Mouse (Mus musculus): ENCODE measurements around the gene Uck2. TPM values are rescaled to one million over a fixed set of nuclear protein-coding genes. Genes with fewer than 3 reads are reported as not detected.

The Uck2 gene
- polyA plus RNA-seq, 2 experiments = 45.7 to 69.3 TPM

DNA sequence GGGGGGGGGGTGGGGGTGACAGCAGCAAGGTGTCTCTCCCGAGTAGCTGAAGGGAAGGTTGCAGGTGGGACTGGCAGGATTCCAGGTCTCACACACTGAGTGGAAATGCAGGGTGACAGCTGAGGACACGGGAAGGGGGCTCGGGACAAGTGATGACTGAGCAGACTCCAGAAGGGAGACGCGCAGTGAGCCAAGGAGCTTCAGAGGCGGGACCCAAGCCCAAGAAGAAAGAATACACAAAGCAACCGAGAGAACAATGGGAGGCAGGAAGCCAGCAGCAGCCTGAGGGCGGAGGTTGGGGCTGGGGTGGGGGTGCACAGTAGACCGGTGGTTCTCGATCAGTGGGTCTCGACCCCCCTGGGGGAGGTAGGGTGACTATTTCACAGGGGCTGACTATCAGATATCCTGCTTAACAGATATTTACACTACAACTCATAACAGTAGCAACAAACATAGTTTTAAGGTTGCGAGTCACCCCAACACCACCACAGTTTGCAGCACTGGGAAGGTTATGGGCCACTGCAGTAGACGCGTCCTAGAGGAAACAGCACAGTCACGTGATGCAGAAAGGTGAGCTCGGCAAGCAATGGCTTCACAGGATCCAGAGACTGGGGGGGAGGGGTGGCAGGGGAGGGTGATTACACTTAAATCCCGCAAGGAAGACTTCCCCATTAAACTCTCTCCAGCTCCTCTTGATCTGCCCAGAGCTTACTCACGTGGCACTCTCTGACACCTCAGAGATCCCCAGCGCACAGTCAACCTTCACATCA is 14.6 kb downstream of the Uck2 start:
- DNase-seq (ENCODE audit: low spot score) (peak; percentile 71), ATAC-seq (ENCODE audit: low FRiP score, low read depth) (peak; percentile 62)
- Histone ChIP-seq H3K9me3 (ENCODE audit: control insufficient read depth, low read length) (no peaks in the 10 kb centered on the region), H3K4me1 (ENCODE audit: control insufficient read depth, insufficient read depth, low read length) (peaks cover 42% of the 10 kb centered on the region), H3K27ac (replicated peaks; ENCODE audit: low read depth, low read length) (peak overlapping the region; percentile 52), H3K4me2 (replicated peaks; ENCODE audit: low read depth, low read length, severe bottlenecking) (peak overlapping the region; percentile 42), H3K4me3 (replicated peaks; ENCODE audit: low read length) (peak overlapping the region; percentile 4), H3K9ac (ENCODE audit: low read depth, low read length, severe bottlenecking) (peak overlapping the region; percentile 17; the same call in 1 of the 2 replicates), H3K36me3 (ENCODE audit: control insufficient read depth, insufficient read depth, low read length) (no peaks in the 10 kb centered on the region), H3K27me3 (ENCODE audit: control insufficient read depth, insufficient read depth, low read length) (no peaks in the 10 kb centered on the region)
- WGBS = 17% methylated on average over 19 of the region's 19 CpGs
- TF ChIP-seq POLR2A (IDR thresholded peaks at IDR 0.05; ENCODE audit: borderline replicate concordance, extremely low read depth, insufficient read depth, insufficient read length) = no peak

DNA sequence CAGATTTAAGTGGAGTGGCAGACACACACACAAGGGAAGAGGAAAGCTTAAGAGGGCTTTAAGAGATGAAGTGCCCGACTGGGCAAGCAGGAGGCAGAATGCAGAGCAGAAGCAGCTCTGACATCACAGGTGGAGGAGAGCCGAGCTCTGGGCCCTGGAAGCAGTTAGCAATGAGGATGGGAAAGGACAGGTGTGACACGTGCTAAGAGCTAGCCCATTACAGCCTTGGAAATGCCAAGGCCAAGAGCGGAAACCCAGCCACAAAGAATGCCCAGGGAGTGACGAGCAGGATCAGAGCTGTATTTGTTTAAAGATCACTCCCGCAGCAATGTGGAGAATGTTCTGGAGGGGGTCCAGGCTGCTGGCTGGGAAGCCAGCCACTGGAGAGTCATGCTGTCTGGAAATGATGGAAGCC is 15.3 kb downstream of the Uck2 start:
- peak; percentile 73 for ATAC-seq (ENCODE audit: low FRiP score, low read depth)
- Histone ChIP-seq H3K4me3 (replicated peaks; ENCODE audit: low read length) (peak overlapping the region; percentile 4), H3K9ac (ENCODE audit: low read depth, low read length, severe bottlenecking) (no peak overlapping the region), H3K27ac (replicated peaks; ENCODE audit: low read depth, low read length) (peak overlapping the region; percentile 52), H3K27me3 (ENCODE audit: control insufficient read depth, insufficient read depth, low read length) (no peaks in the 10 kb centered on the region), H3K4me1 (ENCODE audit: control insufficient read depth, insufficient read depth, low read length) (peaks cover 42% of the 10 kb centered on the region), H3K4me2 (replicated peaks; ENCODE audit: low read depth, low read length, severe bottlenecking) (peak overlapping the region; percentile 42), H3K9me3 (ENCODE audit: control insufficient read depth, low read length) (no peaks in the 10 kb centered on the region), H3K36me3 (ENCODE audit: control insufficient read depth, insufficient read depth, low read length) (no peaks in the 10 kb centered on the region)
- TF ChIP-seq POLR2A (IDR thresholded peaks at IDR 0.05; ENCODE audit: borderline replicate concordance, extremely low read depth, insufficient read depth, insufficient read length) = no peak
- WGBS = 19% methylated on average over 6 of the region's 6 CpGs
- DNase-seq (ENCODE audit: low spot score) = peak; percentile 87

DNA sequence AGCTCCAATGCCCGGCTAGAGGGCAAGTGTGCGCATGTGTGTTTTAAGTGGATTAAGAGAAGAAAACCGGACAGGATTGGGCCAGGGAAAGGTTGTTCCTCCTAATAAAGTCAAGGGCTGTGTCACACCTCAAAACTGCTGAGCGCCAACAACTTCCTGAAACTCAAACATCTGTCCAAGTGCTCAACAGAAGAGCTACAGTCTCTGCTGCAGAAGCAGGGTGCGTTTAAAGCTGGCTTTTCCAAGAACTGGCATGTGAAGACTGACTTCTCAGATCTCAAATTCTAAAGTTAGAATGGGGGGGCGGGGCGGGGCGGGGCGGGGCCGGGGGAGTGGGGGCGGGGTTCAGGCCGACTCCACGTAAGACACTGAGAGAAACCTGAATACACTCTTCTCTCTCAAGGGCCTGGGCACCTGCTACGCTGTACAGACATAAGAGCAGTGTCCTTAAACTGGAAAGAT is 15.7 kb downstream of the Uck2 start:
- WGBS = 26% methylated on average over 14 of the region's 14 CpGs
- peak; percentile 10; the same call in 1 of the 2 replicates for ATAC-seq (ENCODE audit: low FRiP score, low read depth)
- Histone ChIP-seq H3K36me3 (ENCODE audit: control insufficient read depth, insufficient read depth, low read length) (no peaks in the 10 kb centered on the region), H3K9me3 (ENCODE audit: control insufficient read depth, low read length) (no peaks in the 10 kb centered on the region), H3K4me3 (replicated peaks; ENCODE audit: low read length) (no peak overlapping the region), H3K9ac (ENCODE audit: low read depth, low read length, severe bottlenecking) (no peak overlapping the region), H3K4me1 (ENCODE audit: control insufficient read depth, insufficient read depth, low read length) (peaks cover 42% of the 10 kb centered on the region), H3K27ac (replicated peaks; ENCODE audit: low read depth, low read length) (peak overlapping the region; percentile 52), H3K27me3 (ENCODE audit: control insufficient read depth, insufficient read depth, low read length) (no peaks in the 10 kb centered on the region), H3K4me2 (replicated peaks; ENCODE audit: low read depth, low read length, severe bottlenecking) (peak overlapping the region; percentile 42)
- TF ChIP-seq POLR2A (IDR thresholded peaks at IDR 0.05; ENCODE audit: borderline replicate concordance, extremely low read depth, insufficient read depth, insufficient read length) = no peak
- DNase-seq (ENCODE audit: low spot score) = no peak

DNA sequence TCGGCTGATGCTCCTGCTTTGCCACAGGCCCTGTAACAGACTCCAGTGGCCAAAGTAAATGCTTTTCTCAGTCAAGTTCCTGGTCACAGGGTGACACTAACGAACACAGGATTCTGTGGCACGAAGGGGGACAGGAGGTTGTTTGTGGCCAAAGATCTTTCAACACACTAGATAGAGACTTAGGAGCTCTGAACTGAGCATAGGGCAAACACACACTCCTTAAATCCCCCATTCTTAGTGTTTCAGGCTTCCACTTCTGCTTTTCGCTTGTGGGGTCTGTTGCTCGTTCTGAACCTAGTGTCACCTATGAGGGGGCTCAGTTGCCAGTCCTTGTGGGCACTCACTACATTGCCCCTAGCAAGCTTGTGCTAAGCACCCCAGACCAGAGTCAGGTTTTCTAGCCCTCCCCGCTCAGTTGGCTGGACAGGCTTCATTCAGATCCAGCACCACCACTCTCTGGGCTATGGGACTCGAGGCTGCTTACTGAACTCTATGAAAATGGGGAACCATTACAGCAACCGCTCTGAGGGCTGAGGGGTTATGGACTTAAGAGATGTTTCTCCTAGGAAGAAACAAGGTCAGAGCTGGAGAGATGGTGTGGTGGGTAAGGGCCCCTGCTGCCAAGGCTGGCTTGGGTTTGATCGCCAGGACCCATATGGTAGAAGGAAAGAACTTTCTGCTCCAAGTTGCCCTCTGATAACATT is 16.6 kb downstream of the Uck2 start:
- 87% methylated on average over 9 of the region's 9 CpGs for WGBS
- Histone ChIP-seq H3K9ac (ENCODE audit: low read depth, low read length, severe bottlenecking) (no peak overlapping the region), H3K27me3 (ENCODE audit: control insufficient read depth, insufficient read depth, low read length) (no peaks in the 10 kb centered on the region), H3K36me3 (ENCODE audit: control insufficient read depth, insufficient read depth, low read length) (no peaks in the 10 kb centered on the region), H3K4me3 (replicated peaks; ENCODE audit: low read length) (no peak overlapping the region), H3K9me3 (ENCODE audit: control insufficient read depth, low read length) (no peaks in the 10 kb centered on the region), H3K27ac (replicated peaks; ENCODE audit: low read depth, low read length) (peak overlapping the region; percentile 52; the same call in 1 of the 2 replicates), H3K4me2 (replicated peaks; ENCODE audit: low read depth, low read length, severe bottlenecking) (0 out of 2 replicates have a peak overlapping the region, but pooled peaks have one; percentile 42), H3K4me1 (ENCODE audit: control insufficient read depth, insufficient read depth, low read length) (peaks cover 41% of the 10 kb centered on the region)
- ATAC-seq (ENCODE audit: low FRiP score, low read depth) (no peak), DNase-seq (ENCODE audit: low spot score) (no peak)
- TF ChIP-seq POLR2A (IDR thresholded peaks at IDR 0.05; ENCODE audit: borderline replicate concordance, extremely low read depth, insufficient read depth, insufficient read length) = no peak

DNA sequence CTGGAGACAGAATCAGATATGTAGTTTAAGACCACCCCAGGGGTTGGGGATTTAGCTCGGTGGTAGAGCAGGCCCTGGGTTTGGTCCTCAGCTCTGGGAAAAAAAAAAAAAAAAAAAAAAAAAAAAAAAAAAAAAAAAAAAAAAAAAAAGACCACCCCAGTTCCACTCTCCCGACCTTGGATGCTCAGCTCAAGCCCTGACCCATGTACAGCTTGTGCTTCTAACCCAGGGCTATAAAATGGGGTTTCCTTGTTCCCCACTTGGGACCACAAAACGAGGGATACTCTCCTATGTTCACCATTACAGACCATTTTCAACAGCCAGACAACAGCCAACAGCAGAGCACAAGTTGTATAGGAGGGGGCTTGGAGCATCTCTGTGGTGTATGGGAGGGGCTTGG is 18.4 kb downstream of the Uck2 start:
- 71% methylated on average over 3 of the region's 3 CpGs for WGBS
- no peak for ATAC-seq (ENCODE audit: low FRiP score, low read depth)

More for the DNA sequence above, 18.4 kb downstream of the Uck2 start:
- TF ChIP-seq POLR2A (IDR thresholded peaks at IDR 0.05; ENCODE audit: borderline replicate concordance, extremely low read depth, insufficient read depth, insufficient read length) = no peak
- Histone ChIP-seq H3K27me3 (ENCODE audit: control insufficient read depth, insufficient read depth, low read length) (no peaks in the 10 kb centered on the region), H3K36me3 (ENCODE audit: control insufficient read depth, insufficient read depth, low read length) (no peaks in the 10 kb centered on the region), H3K9ac (ENCODE audit: low read depth, low read length, severe bottlenecking) (no peak overlapping the region), H3K4me2 (replicated peaks; ENCODE audit: low read depth, low read length, severe bottlenecking) (no peak overlapping the region), H3K4me1 (ENCODE audit: control insufficient read depth, insufficient read depth, low read length) (peaks cover 38% of the 10 kb centered on the region), H3K27ac (replicated peaks; ENCODE audit: low read depth, low read length) (no peak overlapping the region), H3K9me3 (ENCODE audit: control insufficient read depth, low read length) (no peaks in the 10 kb centered on the region), H3K4me3 (replicated peaks; ENCODE audit: low read length) (no peak overlapping the region)
- DNase-seq (ENCODE audit: low spot score) = no peak
